In genomic region chr11:115877174-115877755, GRCm38 (mm10) we compare ENCODE assay signal across 15 mouse cellular contexts. TPM values are rescaled to one million over a fixed set of nuclear protein-coding genes. Genes with fewer than 3 reads are reported as not detected.
DNase-seq lines count a peak whose midpoint lies in the region; ATAC-seq and TF ChIP-seq lines count a peak whose summit lies in the region.
"Had no signal": no experiment of that assay in that cellular context is flagged by ENCODE, and none has a peak within 500 bp of the region (broad histone marks: within the 10 kb centered on the region; RNA-seq: fewer than 3 reads in every experiment).

No protein-coding gene starts in this region.

- TF ChIP-seq CTCF in liver, postnatal 0 days (IDR thresholded peaks at IDR 0.05; ENCODE audit: low read depth): no peak

- 0 out of 2 replicates have a peak overlapping the region, but pooled peaks have one; percentile 11 for H3K27ac ChIP-seq in kidney, embryonic 15.5 days
- H3K27ac ChIP-seq in liver, postnatal 0 days (ENCODE audit: low read depth): no peak overlapping the region
- no peak overlapping the region for H3K27ac ChIP-seq in forebrain, embryonic 13.5 days
- H3K27ac ChIP-seq: embryonic facial prominence, embryonic 10.5 days; heart, adult 2 months; hindbrain, embryonic 13.5 days; liver, embryonic 15.5 days had no signal

- no peak; the same call in 1 of the 2 replicates for ATAC-seq in kidney, embryonic 15.5 days (replicated peaks; ENCODE audit: low FRiP score)
- peak; percentile 55; the same call in 1 of the 2 replicates for ATAC-seq in liver, postnatal 0 days
- no peak for ATAC-seq in forebrain, embryonic 13.5 days
- ATAC-seq: activated CD4-positive, CD25-positive, alpha-beta regulatory T cell, adult 4 months had no signal

- H3K27me3 ChIP-seq in kidney, embryonic 15.5 days: 0 out of 2 replicates have a peak, but pooled peaks cover 3% of the 10 kb centered on the region
- H3K27me3 ChIP-seq in liver, postnatal 0 days (ENCODE audit: insufficient read depth, low read length): no peaks in the 10 kb centered on the region
- no peaks in the 10 kb centered on the region; the same call in 1 of the 2 replicates for H3K27me3 ChIP-seq in forebrain, embryonic 13.5 days

- TF ChIP-seq EP300 in liver, postnatal 0 days (IDR thresholded peaks at IDR 0.05; ENCODE audit: low read depth): no peak

- intact Hi-C loops in heart, postnatal 36 days (cut with DNase I): no loop called here

- H3K4me2 ChIP-seq in kidney, embryonic 15.5 days: peak overlapping the region; percentile 36; the same call in 1 of the 2 replicates
- H3K4me2 ChIP-seq in liver, postnatal 0 days (ENCODE audit: low read depth, low read length): peak overlapping the region; percentile 15; the same call in 1 of the 2 replicates
- no peak overlapping the region for H3K4me2 ChIP-seq in forebrain, embryonic 13.5 days
- H3K4me2 ChIP-seq: hindbrain, embryonic 13.5 days; liver, embryonic 15.5 days had no signal

- H3K9ac ChIP-seq in kidney, embryonic 15.5 days: no peak overlapping the region
- no peak overlapping the region for H3K9ac ChIP-seq in liver, postnatal 0 days (replicated peaks)
- no peak overlapping the region for H3K9ac ChIP-seq in forebrain, embryonic 13.5 days
- H3K9ac ChIP-seq: hindbrain, embryonic 13.5 days; liver, embryonic 15.5 days had no signal

- DNase-seq in thymus, postnatal 4 days: peak; percentile 46
- no peak for DNase-seq in thymus, postnatal 25 days
- peak; percentile 49 for DNase-seq in liver, postnatal 0 days
- no peak for DNase-seq in lung, postnatal 36 days
- DNase-seq in heart, postnatal 36 days: no peak
- DNase-seq: cerebellum, adult 9-10 months; heart, adult 2 months; right cerebral cortex, postnatal 25 days had no signal

- peaks cover 4% of the 10 kb centered on the region; the same call in 1 of the 2 replicates for H3K4me1 ChIP-seq in kidney, embryonic 15.5 days
- H3K4me1 ChIP-seq in liver, postnatal 0 days (ENCODE audit: insufficient read depth): peaks cover 8% of the 10 kb centered on the region
- H3K4me1 ChIP-seq in forebrain, embryonic 13.5 days: no peaks in the 10 kb centered on the region
- H3K4me1 ChIP-seq: hindbrain, embryonic 13.5 days had no signal

- H3K36me3 ChIP-seq in kidney, embryonic 15.5 days: no peaks in the 10 kb centered on the region
- H3K36me3 ChIP-seq in liver, postnatal 0 days (replicated peaks; ENCODE audit: insufficient read depth, low read length): no peaks in the 10 kb centered on the region
- no peaks in the 10 kb centered on the region for H3K36me3 ChIP-seq in forebrain, embryonic 13.5 days (ENCODE audit: poor library complexity, severe bottlenecking)
- H3K36me3 ChIP-seq: embryonic facial prominence, embryonic 10.5 days; hindbrain, embryonic 13.5 days; liver, embryonic 15.5 days had no signal

- H3K4me3 ChIP-seq in kidney, embryonic 15.5 days (replicated peaks): peak overlapping the region; percentile 16; the same call in 1 of the 2 replicates
- H3K4me3 ChIP-seq in liver, postnatal 0 days (ENCODE audit: low read depth, low read length): no peak overlapping the region
- H3K4me3 ChIP-seq in forebrain, embryonic 13.5 days: no peak overlapping the region
- H3K4me3 ChIP-seq: embryonic facial prominence, embryonic 10.5 days; heart, adult 2 months; hindbrain, embryonic 13.5 days; liver, embryonic 15.5 days had no signal

- WGBS in kidney, embryonic 15.5 days: 34% methylated on average over 6 of the region's 6 CpGs
- 28% methylated on average over 6 of the region's 6 CpGs for WGBS in liver, postnatal 0 days (ENCODE audit: insufficient replicate concordance)
- 71% methylated on average over 6 of the region's 6 CpGs for WGBS in forebrain, embryonic 13.5 days

- H3K9me3 ChIP-seq in kidney, embryonic 15.5 days (replicated peaks): no peaks in the 10 kb centered on the region
- H3K9me3 ChIP-seq in liver, postnatal 0 days (ENCODE audit: low read length): no peaks in the 10 kb centered on the region
- no peaks in the 10 kb centered on the region for H3K9me3 ChIP-seq in forebrain, embryonic 13.5 days (replicated peaks)
- H3K9me3 ChIP-seq: embryonic facial prominence, embryonic 10.5 days; hindbrain, embryonic 13.5 days; liver, embryonic 15.5 days had no signal

RNA-seq across cellular contexts. Expression of gene Myo15b, which starts 19.1 kb away (rescaled TPM):
- polyA plus RNA-seq in kidney, embryonic 15.5 days (2015; fragmentation: Nextera tagmentation; extraction: Ambion mirVana): 8.0 and 11.1 TPM in 2 replicates
- polyA plus RNA-seq in liver, postnatal 0 days (2015; fragmentation: Nextera tagmentation; extraction: Ambion mirVana): 2.4 and 2.7 TPM in 2 replicates
- polyA plus RNA-seq in forebrain, embryonic 13.5 days (2015; fragmentation: Nextera tagmentation; extraction: Ambion mirVana): 0.21 TPM in 1 of 2 replicates, not detected in the other
- total RNA-seq in heart, postnatal 36 days (2021): under 1 TPM in 1 of 2 experiments, not detected in 1; 0.14 TPM
- polyA plus RNA-seq: activated CD4-positive, CD25-positive, alpha-beta regulatory T cell, adult 4 months; hindbrain, embryonic 13.5 days had no signal

RNA-seq across cellular contexts. Expression of gene Smim5, which starts 22.5 kb away (rescaled TPM):
- polyA plus RNA-seq in kidney, embryonic 15.5 days (2015; fragmentation: Nextera tagmentation; extraction: Ambion mirVana): 3.9 and 4.1 TPM in 2 replicates
- 16.8 and 21.5 TPM in 2 replicates for polyA plus RNA-seq in liver, postnatal 0 days (2015; fragmentation: Nextera tagmentation; extraction: Ambion mirVana)
- polyA plus RNA-seq in forebrain, embryonic 13.5 days (2015; fragmentation: Nextera tagmentation; extraction: Ambion mirVana): 1.4 and 1.5 TPM in 2 replicates
- 10 to 100 TPM; 14.8 to 26.7 TPM for total RNA-seq in heart, postnatal 36 days (2021)

RNA-seq across cellular contexts. Expression of gene Smim6, which starts 34.6 kb away (rescaled TPM):
- 9.1 and 9.9 TPM in 2 replicates for polyA plus RNA-seq in kidney, embryonic 15.5 days (2015; fragmentation: Nextera tagmentation; extraction: Ambion mirVana)
- 1.9 TPM in 2 replicates for polyA plus RNA-seq in liver, postnatal 0 days (2015; fragmentation: Nextera tagmentation; extraction: Ambion mirVana)
- 0.80 and 0.86 TPM in 2 replicates for polyA plus RNA-seq in forebrain, embryonic 13.5 days (2015; fragmentation: Nextera tagmentation; extraction: Ambion mirVana)
- total RNA-seq in heart, postnatal 36 days (2021): under 1 TPM in 1 of 2 experiments, not detected in 1; 0.31 TPM
- total RNA-seq: heart, adult 2 months; left cerebral cortex, postnatal 14 days had no signal

RNA-seq across cellular contexts. Expression of gene Llgl2, which starts 53.4 kb away (rescaled TPM):
- 39.1 and 41.0 TPM in 2 replicates for polyA plus RNA-seq in kidney, embryonic 15.5 days (2015; fragmentation: Nextera tagmentation; extraction: Ambion mirVana)
- 15.1 and 20.9 TPM in 2 replicates for polyA plus RNA-seq in liver, postnatal 0 days (2015; fragmentation: Nextera tagmentation; extraction: Ambion mirVana)
- polyA plus RNA-seq in forebrain, embryonic 13.5 days (2015; fragmentation: Nextera tagmentation; extraction: Ambion mirVana): 0.68 and 1.2 TPM in 2 replicates
- 10 to 100 TPM; 18.7 to 21.2 TPM for total RNA-seq in heart, postnatal 36 days (2021)

RNA-seq across cellular contexts. Expression of gene Sap30bp, which starts 55.8 kb away (rescaled TPM):
- polyA plus RNA-seq in kidney, embryonic 15.5 days (2015; fragmentation: Nextera tagmentation; extraction: Ambion mirVana): 41.6 and 44.5 TPM in 2 replicates
- 12.7 and 15.4 TPM in 2 replicates for polyA plus RNA-seq in liver, postnatal 0 days (2015; fragmentation: Nextera tagmentation; extraction: Ambion mirVana)
- 56.1 and 62.4 TPM in 2 replicates for polyA plus RNA-seq in forebrain, embryonic 13.5 days (2015; fragmentation: Nextera tagmentation; extraction: Ambion mirVana)
- 10 to 100 TPM; 17.2 to 20.7 TPM for total RNA-seq in heart, postnatal 36 days (2021)

Comparison
In these comparisons a context has a peak if more than half of its experiments do, and no peak if none do; other contexts are left out.
1. DNase-seq: peak in thymus, postnatal 4 days (single experiment) and liver, postnatal 0 days (single experiment); none in thymus, postnatal 25 days (single experiment), lung, postnatal 36 days (single experiment) and heart, postnatal 36 days (0 of 2).